10 mouse cellular contexts compared by ENCODE assay signal in genomic region chr6:115479963-115480321, GRCm38 (mm10).
DNase-seq lines count a peak whose midpoint lies in the region; ATAC-seq and TF ChIP-seq lines count a peak whose summit lies in the region.
"Had no signal": no experiment of that assay in that cellular context is flagged by ENCODE, and none has a peak within 500 bp of the region (broad histone marks: within the 10 kb centered on the region; RNA-seq: fewer than 3 reads in every experiment).

No protein-coding gene starts in this region.

- ATAC-seq in kidney, embryonic 16.5 days (ENCODE audit: low FRiP score, low TSS enrichment), result no peak
- ATAC-seq in Patski, result peak; percentile 40
- ATAC-seq in intestine, embryonic 14.5 days (replicated peaks; ENCODE audit: low FRiP score, low TSS enrichment, low read depth), result peak; percentile 67

- no peak overlapping the region for H3K4me2 ChIP-seq in kidney, embryonic 16.5 days (replicated peaks; ENCODE audit: low read depth, low read length)
- H3K4me2 ChIP-seq in intestine, embryonic 14.5 days (ENCODE audit: low read length), result no peak overlapping the region
- H3K4me2 ChIP-seq: forebrain, embryonic 12.5 days; neural tube, embryonic 13.5 days had no signal

- no peaks in the 10 kb centered on the region for H3K9me3 ChIP-seq in kidney, embryonic 16.5 days (ENCODE audit: low read length)
- no peaks in the 10 kb centered on the region for H3K9me3 ChIP-seq in intestine, embryonic 14.5 days (ENCODE audit: control insufficient read depth, low read length)
- no peaks in the 10 kb centered on the region for H3K9me3 ChIP-seq in megakaryocyte, embryonic 14.5 days
- H3K9me3 ChIP-seq: forebrain, embryonic 12.5 days; neural tube, embryonic 13.5 days had no signal

- DNase-seq in kidney, adult 9 months, result no peak
- no peak for DNase-seq in Patski (ENCODE audit: low read depth, low spot score)
- DNase-seq in intestine, embryonic 14.5 days (ENCODE audit: low spot score), result no peak
- DNase-seq in right cerebral cortex, adult 18-20 months, result no peak
- DNase-seq in layer of hippocampus, adult 2 months (ENCODE audit: low spot score in 2 of 2), result no peak
- DNase-seq in adrenal gland, postnatal 14 days, result no peak

- no peak overlapping the region for H3K4me3 ChIP-seq in kidney, embryonic 16.5 days (ENCODE audit: low read length)
- H3K4me3 ChIP-seq in intestine, embryonic 14.5 days (ENCODE audit: low read depth, low read length), result no peak overlapping the region
- peak overlapping the region; percentile 34 for H3K4me3 ChIP-seq in megakaryocyte, embryonic 14.5 days (replicated peaks)
- H3K4me3 ChIP-seq in layer of hippocampus, adult 2 months, result no peak overlapping the region
- H3K4me3 ChIP-seq: forebrain, embryonic 12.5 days; neural tube, embryonic 13.5 days had no signal

- CTCF ChIA-PET in Patski (lab: Charles Lee), result interaction anchor here (0.7 to 2.4 kb wide), 4 partner anchors 11 to 42 kb away, joined by 3 to 5 read pairs (median 3); no protein-coding TSS in a partner anchor

- H3K9ac ChIP-seq in kidney, embryonic 16.5 days (replicated peaks; ENCODE audit: low read length), result no peak overlapping the region
- H3K9ac ChIP-seq in intestine, embryonic 14.5 days (ENCODE audit: low read length), result no peak overlapping the region
- H3K9ac ChIP-seq: forebrain, embryonic 12.5 days; neural tube, embryonic 13.5 days had no signal

- TF ChIP-seq CTCF in Patski (IDR thresholded peaks at IDR 0.05), result no peak
- TF ChIP-seq CTCF in layer of hippocampus, adult 2 months (conservative IDR thresholded peaks at IDR 0.05), result no peak

- POLR2A ChIA-PET in Patski (lab: Charles Lee), result interaction anchor here (0.6 to 1.3 kb wide), 2 partner anchors 10 to 76 kb away, joined by 3 read pairs; no protein-coding TSS in a partner anchor

- in situ Hi-C loops in Patski (cut with MboI; ENCODE audit: low pct_unique_long_range_greater_than_20kb), result no loop called here

- peak overlapping the region; percentile 63; the same call in 1 of the 2 replicates for H3K27ac ChIP-seq in kidney, embryonic 16.5 days (ENCODE audit: low read length)
- peak overlapping the region; percentile 43; the same call in 1 of the 2 replicates for H3K27ac ChIP-seq in intestine, embryonic 14.5 days (ENCODE audit: low read depth)
- H3K27ac ChIP-seq in layer of hippocampus, adult 2 months, result no peak overlapping the region
- H3K27ac ChIP-seq: forebrain, embryonic 12.5 days; neural tube, embryonic 13.5 days had no signal

- H3K4me1 ChIP-seq in kidney, embryonic 16.5 days (ENCODE audit: insufficient read depth, low read length), result peaks cover 29% of the 10 kb centered on the region
- H3K4me1 ChIP-seq in intestine, embryonic 14.5 days (replicated peaks; ENCODE audit: control insufficient read depth, insufficient read depth, low read length), result peaks cover 7% of the 10 kb centered on the region
- peaks cover 93% of the 10 kb centered on the region for H3K4me1 ChIP-seq in megakaryocyte, embryonic 14.5 days

- no peaks in the 10 kb centered on the region for H3K27me3 ChIP-seq in kidney, embryonic 16.5 days (ENCODE audit: insufficient read depth, low read length)
- no peaks in the 10 kb centered on the region for H3K27me3 ChIP-seq in Patski
- H3K27me3 ChIP-seq in intestine, embryonic 14.5 days (replicated peaks; ENCODE audit: control insufficient read depth, insufficient read depth, low read length), result no peaks in the 10 kb centered on the region
- no peaks in the 10 kb centered on the region for H3K27me3 ChIP-seq in megakaryocyte, embryonic 14.5 days (replicated peaks)
- H3K27me3 ChIP-seq: neural tube, embryonic 13.5 days had no signal

- H3K36me3 ChIP-seq in kidney, embryonic 16.5 days (ENCODE audit: insufficient read depth, low read length), result no peaks in the 10 kb centered on the region
- no peaks in the 10 kb centered on the region for H3K36me3 ChIP-seq in intestine, embryonic 14.5 days (ENCODE audit: control insufficient read depth, insufficient read depth, low read length)
- H3K36me3 ChIP-seq in megakaryocyte, embryonic 14.5 days (replicated peaks; ENCODE audit: low read length), result peaks cover 71% of the 10 kb centered on the region
- H3K36me3 ChIP-seq: forebrain, embryonic 12.5 days; neural tube, embryonic 13.5 days had no signal
